Mouse (Mus musculus): Measurements from ENCODE around the gene Tcta.
A peak's percentile ranks its signal among the peaks of the same experiment; 100 is the strongest.
"Not testable (repeated sequence)": the region's sequence is repeated elsewhere in the genome, so short reads cannot be mapped to it uniquely, and the experiment has no call there.

Tcta gene

DNA sequence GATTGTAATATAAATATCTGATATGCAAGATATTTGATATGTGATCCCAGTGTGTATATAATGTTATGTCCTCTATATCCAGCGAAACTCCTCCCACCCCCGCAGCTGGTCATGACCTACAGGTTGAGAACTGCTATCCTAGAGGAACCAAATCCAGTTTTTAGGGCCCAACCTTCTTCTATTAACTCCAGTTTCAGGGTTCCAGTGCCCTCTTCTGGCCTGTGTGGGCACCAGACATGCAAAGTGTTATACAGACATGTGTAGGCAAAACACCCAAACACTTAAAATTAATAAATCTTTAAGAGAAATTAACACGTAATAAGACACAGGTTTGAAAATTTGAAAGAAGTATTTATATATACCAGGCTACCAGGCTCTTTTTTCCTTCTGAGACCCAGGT, 11.6 kb upstream of the Tcta start:
- no peak for DNase-seq (ENCODE audit: inconsistent ontology term)

DNA sequence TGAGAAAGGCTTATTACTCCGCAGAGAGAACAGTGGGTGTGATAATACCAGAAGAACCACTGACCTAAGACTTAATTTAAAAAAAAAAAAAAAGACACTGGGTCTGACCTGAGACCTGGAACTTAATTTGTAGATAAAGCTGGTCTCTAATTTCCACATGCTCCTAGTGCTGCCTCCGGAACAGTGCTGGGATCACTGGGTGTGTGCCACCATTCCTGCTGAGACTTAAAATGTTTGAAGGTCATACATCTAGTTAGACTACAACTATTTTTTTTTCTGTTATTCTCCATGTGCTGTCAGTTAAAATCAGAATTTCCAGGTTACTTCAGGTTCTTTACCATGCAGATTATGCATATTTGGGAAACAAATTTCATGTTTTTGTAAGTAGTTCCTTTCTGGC, 2.2 kb upstream of the Tcta start:
- no peak for DNase-seq (ENCODE audit: inconsistent ontology term)

DNA sequence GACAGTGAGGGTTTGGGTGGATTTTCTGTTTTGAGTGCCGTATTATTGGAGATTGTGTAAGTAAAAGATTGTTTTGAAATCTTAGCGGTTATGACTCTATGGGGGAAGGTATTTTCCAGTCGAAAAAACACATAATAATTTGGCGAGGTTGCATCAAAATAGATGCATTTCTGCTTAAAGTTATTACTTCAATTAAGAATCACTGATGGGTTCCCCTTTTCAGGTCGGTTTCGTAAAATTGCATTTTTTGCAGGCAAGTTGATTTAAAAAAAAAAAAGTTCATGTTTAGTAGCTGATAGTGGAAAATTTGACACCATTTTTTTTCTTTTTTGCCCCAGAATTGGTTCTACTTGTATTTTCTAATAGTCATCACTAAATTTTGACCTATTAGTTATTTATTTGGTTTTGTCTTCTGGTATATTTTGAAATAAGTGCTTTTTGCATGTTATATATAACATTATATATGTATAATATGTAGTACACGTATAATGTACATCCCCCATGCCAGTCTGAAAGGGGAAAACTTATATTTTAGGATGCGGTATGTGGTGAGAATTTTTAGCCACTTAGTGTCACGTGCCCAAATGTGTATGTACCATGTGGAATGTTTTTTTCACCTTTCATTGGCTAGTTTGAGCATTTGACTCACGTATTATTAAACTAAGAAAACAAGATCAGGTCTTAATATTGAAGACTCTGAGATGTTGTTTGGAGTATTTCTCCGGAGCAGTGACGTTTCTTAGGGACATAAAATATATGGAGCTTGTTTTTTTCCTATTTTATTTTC, 1.3 kb upstream of the Tcta start:
- no peak for DNase-seq (ENCODE audit: inconsistent ontology term)

DNA sequence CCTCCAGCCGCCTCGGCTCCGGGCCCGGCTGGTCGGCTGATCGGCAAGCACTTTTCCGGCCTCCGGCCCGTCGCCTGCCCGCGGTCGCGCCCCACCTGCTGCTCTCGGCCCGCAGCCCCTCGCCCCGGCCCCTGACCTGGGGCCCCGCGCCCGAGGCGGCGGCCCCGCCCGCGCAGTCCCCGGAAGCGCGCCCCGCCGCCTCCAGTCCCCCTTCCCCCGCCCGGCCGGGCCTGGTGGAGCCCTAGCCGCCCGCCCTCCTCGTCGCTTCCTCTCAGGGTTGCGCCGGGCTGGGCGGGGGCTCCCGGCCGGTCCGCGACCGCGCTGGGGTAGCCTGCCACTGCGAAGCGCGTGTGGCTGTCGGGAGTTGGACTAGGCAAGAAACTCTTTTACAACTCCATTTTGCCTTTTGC, 616 bp upstream of the Tcta start:
- peak; percentile 90 for DNase-seq (ENCODE audit: inconsistent ontology term)

DNA sequence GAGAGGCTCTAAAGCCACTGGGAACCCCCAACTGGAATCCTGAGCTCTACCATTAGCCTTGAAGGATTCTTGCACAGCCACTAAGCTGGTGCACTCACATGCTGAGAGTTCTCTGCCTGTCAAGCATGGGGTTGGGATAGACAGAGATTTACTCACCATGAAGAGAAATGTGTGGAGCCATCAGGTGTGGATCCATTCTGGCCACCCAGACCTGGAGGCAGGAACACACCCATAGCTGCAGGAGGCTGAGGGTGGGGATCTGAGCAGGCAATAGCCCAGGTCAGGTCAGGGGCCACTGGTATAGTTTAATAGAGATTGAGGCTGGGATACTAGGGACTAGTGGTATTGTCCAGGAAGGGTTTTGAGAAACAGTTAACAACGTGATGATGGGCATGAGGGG, 790 bp downstream of the Tcta start:
- DNase-seq (ENCODE audit: inconsistent ontology term) = no peak

DNA sequence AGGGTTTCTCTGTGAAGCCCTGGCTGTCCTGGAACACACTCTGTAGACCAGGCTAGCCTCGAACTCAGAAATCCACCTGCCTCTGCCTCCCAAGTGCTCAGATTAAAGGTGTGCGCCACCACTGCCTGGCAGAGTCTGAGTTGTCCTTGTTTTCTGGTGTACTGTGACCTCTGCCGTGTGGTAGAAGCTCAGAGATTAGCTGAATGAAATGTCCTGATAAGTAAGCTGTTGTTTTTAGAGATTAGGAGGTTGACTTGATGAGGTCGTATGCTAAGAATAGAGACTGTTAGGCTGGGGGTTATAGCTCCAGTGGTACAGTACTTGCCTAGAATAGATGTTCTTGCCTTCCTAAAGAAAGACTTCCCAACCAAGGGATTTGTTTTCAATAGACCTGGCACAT, 1.2 kb downstream of the Tcta start:
- DNase-seq (ENCODE audit: inconsistent ontology term) = no peak

DNA sequence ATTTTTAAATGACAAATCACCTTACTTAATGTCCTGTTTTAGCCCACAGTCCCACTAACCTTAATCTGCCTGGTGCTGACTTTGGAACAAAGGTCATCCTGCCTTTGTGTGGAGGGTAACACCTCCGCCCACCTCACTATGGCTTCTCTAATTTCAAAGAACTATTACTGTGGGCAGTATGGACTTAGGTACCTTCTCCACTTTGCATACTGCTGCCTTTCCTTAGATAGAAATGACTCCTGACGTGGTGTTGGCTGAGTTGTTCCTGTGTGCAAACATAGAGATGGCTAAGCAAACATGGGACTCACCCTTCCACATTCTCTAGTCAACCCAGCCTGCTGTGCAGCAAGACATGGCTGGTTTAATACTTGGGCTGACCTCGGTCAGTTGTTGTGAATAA, 4.1 kb downstream of the Tcta start:
- no peak for DNase-seq (ENCODE audit: inconsistent ontology term)

DNA sequence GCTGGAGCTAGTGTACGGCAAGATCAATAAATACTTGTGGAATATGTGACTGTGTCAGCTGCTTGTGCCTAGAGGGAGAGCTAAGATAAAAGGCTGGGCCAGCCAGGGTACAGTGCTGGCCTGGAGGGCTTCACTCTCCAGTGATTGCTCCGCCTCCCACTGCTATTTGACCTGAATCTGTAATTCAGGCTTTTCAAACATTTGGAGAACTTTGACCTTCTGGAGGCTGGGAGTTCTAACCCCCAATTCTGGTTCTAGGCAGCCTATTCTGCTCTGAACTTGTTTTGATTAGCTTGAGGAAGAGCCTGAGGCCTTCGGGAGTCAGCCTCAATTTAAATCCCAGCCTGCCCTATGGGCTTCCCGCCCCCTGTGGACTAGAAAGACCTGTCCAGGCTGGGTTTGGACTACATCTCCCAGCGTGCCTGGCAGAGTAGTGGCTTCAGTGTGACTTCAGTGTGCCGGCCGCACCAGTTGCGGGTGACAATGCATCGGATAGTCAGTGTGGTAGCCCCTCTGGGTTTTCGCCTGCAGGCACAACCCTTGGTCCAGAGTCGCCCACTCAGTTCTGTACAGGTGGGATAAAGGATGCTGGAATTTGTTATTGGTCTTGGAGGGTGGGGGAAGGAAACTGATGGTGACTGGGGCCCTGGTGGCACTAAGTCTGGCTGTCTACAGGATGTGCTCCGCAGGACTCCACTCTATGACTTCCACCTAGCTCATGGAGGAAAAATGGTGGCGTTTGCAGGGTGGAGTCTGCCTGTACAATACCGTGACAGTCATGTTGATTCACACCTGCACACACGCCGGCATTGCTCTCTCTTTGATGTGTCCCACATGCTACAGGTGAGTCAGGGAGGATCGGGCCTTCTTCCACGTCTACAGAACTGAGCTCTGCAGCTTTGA, 9.3 kb downstream of the Tcta start, which contains the start of gene Amt:
Amt (plus strand) TSS at position 401 of the 903 bp plus-strand sequence.
- DNase-seq (ENCODE audit: inconsistent ontology term) = peak; percentile 32

DNA sequence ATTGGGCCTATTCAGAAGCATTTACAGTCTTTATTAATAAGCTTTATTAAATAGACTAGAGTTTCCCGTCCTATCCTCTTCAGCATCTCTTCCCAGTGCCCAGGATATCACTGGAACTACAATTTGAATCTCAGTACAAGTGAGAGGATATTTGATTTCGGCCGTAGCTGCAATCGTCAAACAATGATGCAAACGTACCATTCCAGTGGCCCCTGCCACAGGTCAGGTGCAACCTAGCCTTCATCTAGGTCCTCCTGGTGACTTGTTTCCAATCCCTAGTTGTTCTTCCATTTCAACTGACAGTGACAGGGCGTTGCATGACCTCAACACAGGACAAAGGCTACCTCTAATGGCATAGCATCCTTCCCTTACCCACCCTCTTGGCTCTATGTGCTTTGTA, 15.2 kb downstream of the Tcta start:
- DNase-seq (ENCODE audit: inconsistent ontology term) = no peak

DNA sequence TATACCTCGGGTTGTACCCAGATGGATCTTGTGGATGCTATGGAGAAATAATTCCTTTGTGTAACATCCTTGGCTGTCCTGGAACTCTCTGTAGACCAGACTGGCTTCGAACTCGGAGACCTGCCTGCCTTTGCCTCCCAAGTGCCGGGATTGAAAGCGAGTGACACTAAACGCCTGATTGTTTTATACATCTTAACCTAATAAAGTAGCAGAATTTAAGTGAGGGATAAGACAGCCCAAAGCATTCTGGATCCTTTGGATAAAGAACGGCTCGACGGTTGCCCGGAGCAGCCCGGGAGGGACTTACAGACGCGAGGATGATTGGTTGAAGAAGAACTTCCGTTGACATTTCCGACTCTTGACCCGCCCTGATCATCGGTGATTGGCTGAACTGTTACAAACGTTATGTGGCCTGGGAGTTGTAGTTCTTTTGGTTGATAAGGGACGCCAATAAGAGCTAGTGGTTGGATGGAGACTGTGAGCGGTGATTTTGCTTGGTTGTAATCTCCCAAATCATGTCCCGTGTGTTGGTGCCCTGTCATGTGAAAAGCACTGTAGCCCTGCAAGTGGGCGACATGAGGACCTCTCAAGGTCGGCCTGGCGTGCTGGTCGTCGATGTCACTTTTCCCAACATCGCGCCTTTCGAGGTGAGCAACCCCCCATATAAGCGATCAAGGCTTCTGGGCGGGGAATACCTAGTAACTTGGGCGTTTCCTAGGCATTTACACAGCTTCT, 15.8 kb downstream of the Tcta start, which contains the start of gene Nicn1:
Nicn1 (plus strand) TSS at position 414 of the 735 bp plus-strand sequence.
- DNase-seq (ENCODE audit: inconsistent ontology term) = peak; percentile 93

DNA sequence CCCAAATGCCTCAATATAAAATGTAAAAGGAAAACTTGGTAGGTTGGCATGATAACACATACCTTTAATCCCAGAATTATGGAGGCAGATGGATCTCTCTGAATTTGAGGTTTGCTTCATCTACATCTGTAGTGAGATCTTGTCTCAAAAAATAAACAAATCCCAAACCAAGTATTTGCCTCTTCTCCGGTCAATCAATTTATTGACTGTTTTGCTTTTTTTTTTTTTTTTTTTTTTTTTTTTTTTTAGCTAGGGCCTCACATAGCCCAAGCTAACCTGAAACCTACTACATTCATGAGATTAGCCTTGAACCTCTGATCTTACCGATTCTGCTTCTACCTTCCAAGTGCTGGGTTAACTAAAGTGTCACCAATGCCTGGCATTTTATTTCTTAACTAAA, 16.6 kb downstream of the Tcta start:
- no peak for DNase-seq (ENCODE audit: inconsistent ontology term)

DNA sequence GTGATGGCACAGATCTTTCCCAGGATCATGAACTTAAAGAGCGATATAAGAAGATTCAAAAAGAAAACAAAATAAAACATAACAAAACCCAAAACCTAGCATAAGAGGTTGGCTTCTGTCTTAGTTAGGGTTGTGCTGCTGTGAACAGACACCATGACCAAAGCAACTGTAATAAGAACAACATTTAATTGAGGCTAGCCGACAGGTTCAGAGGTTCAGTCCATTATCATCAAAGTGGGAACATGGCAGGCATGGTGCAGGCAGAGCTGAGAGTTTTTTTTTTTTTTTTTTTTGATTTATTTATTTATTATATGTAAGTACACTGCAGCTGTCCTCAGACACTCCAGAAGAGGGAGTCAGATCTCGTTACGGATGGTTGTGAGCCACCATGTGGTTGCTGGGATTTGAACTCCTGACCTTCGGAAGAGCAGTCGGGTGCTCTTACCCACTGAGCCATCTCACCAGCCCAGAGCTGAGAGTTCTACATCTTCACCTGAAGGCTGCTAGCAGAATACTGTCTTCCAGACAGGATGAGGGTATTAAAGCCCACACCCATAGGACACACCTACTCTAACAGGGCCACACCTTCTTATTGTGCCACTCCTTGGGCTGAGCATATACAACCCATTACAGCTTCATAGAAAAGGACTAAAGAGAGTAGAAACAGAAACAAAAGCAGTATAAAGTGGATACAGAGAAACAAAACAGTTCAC, 18.3 kb downstream of the Tcta start:
- DNase-seq (ENCODE audit: inconsistent ontology term) = not testable (repeated sequence)

DNA sequence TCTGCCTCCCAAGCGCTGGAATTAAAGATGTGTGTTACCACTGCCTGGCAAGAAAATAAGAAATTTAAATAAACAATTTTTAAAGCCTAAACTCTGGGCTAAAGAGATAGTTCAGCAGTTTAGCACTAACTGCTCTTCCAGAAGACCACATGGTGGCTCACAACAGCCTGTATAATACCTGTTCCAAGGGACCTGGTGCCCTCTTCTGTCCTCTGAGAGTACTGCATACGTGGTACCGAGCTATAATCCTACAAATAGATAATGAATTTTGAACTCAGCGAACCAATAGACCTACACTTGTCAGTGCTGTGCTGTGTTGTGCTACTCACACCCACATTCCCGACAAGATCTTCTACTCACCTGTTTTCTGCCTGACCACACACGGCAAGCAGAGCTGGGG, 21.6 kb downstream of the Tcta start:
- peak; percentile 39 for DNase-seq (ENCODE audit: inconsistent ontology term)

DNA sequence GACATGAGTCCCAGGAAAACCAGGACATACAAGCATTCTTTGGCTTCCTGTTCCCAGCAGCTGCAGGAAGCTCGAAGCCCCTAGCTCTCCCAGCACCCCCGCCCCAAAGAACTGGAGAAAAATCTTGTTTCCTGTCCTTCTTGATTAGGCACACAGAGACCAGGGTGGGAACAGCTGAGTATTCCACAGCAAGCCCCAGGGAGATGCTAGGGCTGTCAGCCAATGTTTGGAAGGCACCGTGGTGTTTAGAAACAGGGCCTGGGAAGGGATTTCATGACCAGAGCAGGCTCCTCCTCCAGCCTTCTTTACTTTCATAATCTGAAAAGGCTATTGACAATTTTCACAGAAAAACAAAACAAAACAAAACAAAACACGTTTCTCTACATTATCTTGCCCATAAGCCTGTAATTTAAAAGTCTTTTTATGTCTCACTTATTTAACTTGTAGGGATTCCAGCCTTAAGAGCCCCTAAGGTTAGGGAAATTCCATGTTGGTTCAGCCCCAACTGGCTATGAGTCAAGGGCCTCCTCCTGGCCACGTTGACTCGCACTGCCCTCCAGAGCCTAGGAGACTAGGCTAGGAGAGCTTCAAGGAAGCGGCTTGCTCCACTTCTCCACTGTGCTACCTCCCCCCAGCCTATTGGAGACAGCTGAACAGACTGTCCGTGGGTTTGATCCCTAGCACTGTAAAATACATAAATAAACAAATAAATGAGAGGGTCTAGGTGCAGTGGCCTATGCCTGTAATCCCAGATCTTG, 25.7 kb downstream of the Tcta start:
- peak; percentile 59 for DNase-seq (ENCODE audit: inconsistent ontology term)

DNA sequence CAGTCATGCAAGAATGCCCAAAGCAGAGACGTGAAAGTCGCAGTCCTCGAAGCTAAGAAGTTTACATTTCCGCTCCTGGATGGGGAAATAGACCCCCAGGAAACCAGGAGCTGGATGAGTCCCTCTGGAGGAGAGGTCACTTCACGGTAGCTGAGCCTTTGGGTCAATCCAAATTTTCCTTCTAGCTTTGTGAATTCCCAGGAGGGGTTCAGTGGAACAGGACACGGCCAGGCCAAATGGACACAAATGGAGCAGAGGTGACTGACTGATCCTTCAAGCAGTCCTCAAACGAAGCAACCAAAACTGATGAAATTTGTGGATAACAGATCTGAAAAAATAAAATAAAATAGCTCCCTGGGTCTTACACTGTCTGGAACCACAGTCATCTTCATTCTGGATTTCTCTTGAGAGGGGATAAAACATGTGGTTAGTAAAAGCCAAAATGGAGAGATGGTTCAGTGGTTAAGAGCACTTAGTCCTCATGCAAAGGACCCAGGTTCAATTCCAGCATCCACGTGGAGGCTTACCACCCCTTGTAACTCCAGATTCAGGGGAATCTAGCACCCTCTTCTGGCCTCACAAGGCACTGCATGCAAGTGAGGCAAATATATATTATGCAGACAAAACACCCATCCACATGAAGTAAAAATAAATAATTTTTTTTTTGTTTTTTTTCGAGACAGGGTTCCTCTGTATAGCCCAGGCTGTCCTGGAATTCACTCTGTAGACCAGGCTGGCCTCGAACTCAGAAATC, 27.1 kb downstream of the Tcta start:
- DNase-seq (ENCODE audit: inconsistent ontology term) = no peak

DNA sequence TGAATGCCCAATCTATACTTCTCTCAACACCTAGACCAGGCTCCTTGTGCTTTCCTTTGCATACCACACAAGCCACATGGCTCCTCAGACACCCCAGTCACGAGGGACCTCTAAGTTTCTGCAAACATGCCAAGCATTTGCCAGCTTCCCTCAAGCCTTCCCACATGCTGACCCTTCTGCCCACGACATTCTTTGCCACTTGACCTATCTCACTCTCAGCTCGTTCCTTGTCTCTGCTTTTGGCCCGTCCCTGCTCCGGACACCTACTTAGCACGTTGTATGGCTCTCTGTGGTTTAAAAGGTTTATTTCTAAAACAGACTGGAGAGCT, 30.7 kb downstream of the Tcta start:
- DNase-seq (ENCODE audit: inconsistent ontology term) = peak; percentile 59

DNA sequence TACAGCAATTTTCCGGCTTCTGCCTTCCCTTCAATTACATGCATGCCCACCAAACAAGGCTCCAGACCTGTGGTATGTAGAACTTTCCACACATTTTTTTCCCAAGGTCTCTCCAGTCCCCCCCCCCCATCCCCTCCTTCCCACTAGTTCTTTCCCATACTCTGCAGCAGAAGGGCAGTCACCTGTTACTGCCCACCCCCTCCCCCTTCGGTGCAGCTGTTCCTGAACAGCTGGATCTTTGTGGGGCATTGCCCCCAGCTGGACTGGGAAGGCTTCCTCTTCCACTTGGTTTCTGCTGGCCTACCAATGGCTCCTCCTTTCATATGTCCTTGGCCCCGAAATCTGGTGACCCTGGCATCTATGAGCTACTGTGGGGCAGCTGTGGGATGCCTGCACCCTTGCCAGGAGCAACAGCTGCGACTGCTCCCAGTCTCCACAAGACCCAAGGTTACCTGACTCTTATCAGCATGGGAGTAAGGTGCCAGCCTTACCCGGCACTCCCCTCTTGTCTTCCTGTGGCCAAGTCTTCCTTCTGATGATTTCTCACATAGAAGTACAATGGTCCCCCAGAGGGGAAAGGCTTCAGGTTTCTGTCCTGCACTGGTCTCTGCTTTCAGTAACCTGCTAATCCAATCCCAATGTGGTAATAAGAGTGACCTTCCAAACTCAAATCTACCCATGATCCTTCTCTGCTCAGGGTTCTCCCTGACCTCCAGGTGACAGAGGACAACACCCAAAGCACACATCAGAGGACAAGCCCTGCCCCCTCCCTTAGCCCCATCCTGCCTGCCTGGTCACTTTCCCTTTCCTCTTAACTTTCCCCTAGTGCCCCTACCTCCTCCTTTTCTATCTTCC, 31.3 kb downstream of the Tcta start:
- DNase-seq (ENCODE audit: inconsistent ontology term) = no peak

DNA sequence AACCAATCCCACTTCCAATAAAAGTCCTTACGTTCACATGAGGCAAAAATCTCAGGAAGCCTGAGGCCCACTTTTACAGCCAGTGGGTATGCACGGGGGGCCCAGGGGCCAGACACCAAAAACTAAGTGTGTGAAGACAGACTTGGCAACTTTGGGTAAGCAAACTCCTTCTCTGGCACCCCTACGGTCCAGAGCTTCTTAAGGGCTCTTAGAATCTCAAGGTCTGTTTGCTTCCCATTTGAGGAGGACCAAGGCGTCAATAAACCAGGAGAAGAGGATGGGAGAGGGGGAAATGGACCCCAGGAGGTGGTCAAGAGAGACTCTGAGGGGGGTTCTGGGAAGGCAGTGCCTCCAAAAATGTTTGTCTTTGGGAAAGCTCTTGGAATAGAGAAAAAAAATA, 32.5 kb downstream of the Tcta start:
- no peak for DNase-seq (ENCODE audit: inconsistent ontology term)

DNA sequence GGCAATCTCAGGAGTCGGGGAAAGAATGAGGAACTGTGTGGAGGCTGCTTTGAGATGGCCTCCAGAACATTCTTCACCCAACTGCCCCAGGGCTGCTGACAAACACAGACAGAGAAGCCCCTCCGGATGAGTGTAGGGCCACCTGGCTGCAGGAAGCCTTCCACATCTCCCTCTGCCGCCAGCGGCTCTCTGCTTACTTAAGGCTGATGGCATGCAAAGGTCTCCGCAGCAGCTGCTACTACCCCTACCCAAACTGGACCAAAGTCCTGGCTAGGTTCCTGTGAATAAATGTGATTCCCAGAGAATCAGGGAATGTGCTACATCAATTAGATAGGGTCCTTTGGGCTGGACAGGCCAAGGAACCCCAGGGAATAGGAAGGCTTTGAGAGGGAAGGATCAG, 33.3 kb downstream of the Tcta start:
- DNase-seq (ENCODE audit: inconsistent ontology term) = no peak

Measured in Muller cell, postnatal 12 days (primary cell).